ENCODE assay signal across 13 mouse cellular contexts in the genomic region with DNA sequence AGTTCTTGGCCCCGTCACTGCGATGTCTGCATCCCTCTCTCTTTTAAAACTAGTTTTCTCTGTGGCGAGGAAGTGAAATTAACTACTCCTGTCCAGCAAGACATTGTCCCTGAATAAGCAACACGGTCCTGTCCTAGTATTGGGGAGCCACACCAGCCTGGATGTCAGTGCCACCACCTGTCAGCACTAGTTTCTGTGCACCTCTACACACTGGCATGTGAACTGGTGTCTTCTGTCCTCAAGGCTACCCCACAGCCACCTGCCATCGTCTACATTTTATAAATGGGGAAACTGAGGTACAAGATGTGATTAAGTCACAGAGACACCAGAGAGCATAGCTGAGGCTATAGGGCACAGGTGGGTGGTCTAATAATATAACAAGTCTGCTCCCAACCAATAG.
DNase-seq lines count a peak whose midpoint lies in the region; ATAC-seq and TF ChIP-seq lines count a peak whose summit lies in the region.
"Had no signal": no experiment of that assay in that cellular context is flagged by ENCODE, and none has a peak within 500 bp of the region (broad histone marks: within the 10 kb centered on the region; RNA-seq: fewer than 3 reads in every experiment).

No protein-coding gene starts in this region.

- intact Hi-C loops in heart, postnatal 25 days (cut with DNase I), result no loop called here

- WGBS in heart, embryonic 13.5 days, result 71% methylated on average over 5 of the region's 5 CpGs
- WGBS in midbrain, embryonic 10.5 days, result 91% methylated on average over 5 of the region's 5 CpGs
- WGBS in midbrain, postnatal 0 days, result 95% methylated on average over 5 of the region's 5 CpGs
- WGBS in hindbrain, postnatal 0 days, result 84% methylated on average over 5 of the region's 5 CpGs
- 91% methylated on average over 5 of the region's 5 CpGs for WGBS in midbrain, embryonic 13.5 days

- H3K27ac ChIP-seq in heart, embryonic 13.5 days (replicated peaks), result peak overlapping the region; percentile 74
- peak overlapping the region; percentile 89 for H3K27ac ChIP-seq in midbrain, embryonic 10.5 days (replicated peaks)
- H3K27ac ChIP-seq in midbrain, postnatal 0 days (ENCODE audit: low read depth, low read length), result no peak overlapping the region
- 0 out of 2 replicates have a peak overlapping the region, but pooled peaks have one; percentile 54 for H3K27ac ChIP-seq in hindbrain, postnatal 0 days
- peak overlapping the region; percentile 77; the same call in 1 of the 2 replicates for H3K27ac ChIP-seq in midbrain, embryonic 13.5 days

- no peak for TF ChIP-seq CTCF in midbrain, postnatal 0 days (IDR thresholded peaks at IDR 0.05)
- no peak for TF ChIP-seq CTCF in hindbrain, postnatal 0 days (IDR thresholded peaks at IDR 0.05; ENCODE audit: low read depth)

- ATAC-seq in heart, embryonic 13.5 days (ENCODE audit: extremely low read depth, insufficient number of reproducible peaks, low FRiP score, low TSS enrichment), result no peak
- no peak for ATAC-seq in midbrain, postnatal 0 days (ENCODE audit: low FRiP score)
- ATAC-seq in hindbrain, postnatal 0 days, result no peak
- ATAC-seq in midbrain, embryonic 13.5 days, result no peak
- ATAC-seq: activated CD4-positive, CD25-positive, alpha-beta regulatory T cell, adult 4 months had no signal

- H3K9ac ChIP-seq in heart, embryonic 13.5 days, result peak overlapping the region; percentile 56
- H3K9ac ChIP-seq in midbrain, postnatal 0 days (replicated peaks; ENCODE audit: low read length, poor library complexity, severe bottlenecking), result no peak overlapping the region
- H3K9ac ChIP-seq in hindbrain, postnatal 0 days (replicated peaks; ENCODE audit: low read length), result no peak overlapping the region
- no peak overlapping the region for H3K9ac ChIP-seq in midbrain, embryonic 13.5 days (replicated peaks)
- H3K9ac ChIP-seq: limb, embryonic 15.5 days had no signal

- H3K4me1 ChIP-seq in heart, embryonic 13.5 days, result peaks cover 98% of the 10 kb centered on the region
- peaks cover 88% of the 10 kb centered on the region for H3K4me1 ChIP-seq in midbrain, embryonic 10.5 days
- H3K4me1 ChIP-seq in midbrain, postnatal 0 days (ENCODE audit: insufficient read depth, low read length), result peaks cover 17% of the 10 kb centered on the region; the same call in 1 of the 2 replicates
- H3K4me1 ChIP-seq in hindbrain, postnatal 0 days (ENCODE audit: insufficient read depth, low read length), result peaks cover 59% of the 10 kb centered on the region
- H3K4me1 ChIP-seq in midbrain, embryonic 13.5 days (replicated peaks), result peaks cover 81% of the 10 kb centered on the region

- no peaks in the 10 kb centered on the region for H3K27me3 ChIP-seq in heart, embryonic 13.5 days (replicated peaks)
- no peaks in the 10 kb centered on the region for H3K27me3 ChIP-seq in midbrain, embryonic 10.5 days (ENCODE audit: low read depth, poor library complexity, severe bottlenecking)
- no peaks in the 10 kb centered on the region for H3K27me3 ChIP-seq in midbrain, postnatal 0 days (ENCODE audit: insufficient read depth, low read length)
- no peaks in the 10 kb centered on the region for H3K27me3 ChIP-seq in hindbrain, postnatal 0 days (ENCODE audit: insufficient read depth, low read length)
- no peaks in the 10 kb centered on the region for H3K27me3 ChIP-seq in midbrain, embryonic 13.5 days
- H3K27me3 ChIP-seq: limb, embryonic 15.5 days had no signal

- H3K4me3 ChIP-seq in heart, embryonic 13.5 days, result no peak overlapping the region
- no peak overlapping the region for H3K4me3 ChIP-seq in midbrain, embryonic 10.5 days
- H3K4me3 ChIP-seq in midbrain, postnatal 0 days (ENCODE audit: low read depth, low read length), result no peak overlapping the region
- H3K4me3 ChIP-seq in hindbrain, postnatal 0 days (ENCODE audit: low read length), result no peak overlapping the region
- no peak overlapping the region for H3K4me3 ChIP-seq in midbrain, embryonic 13.5 days (replicated peaks)
- H3K4me3 ChIP-seq: limb, embryonic 15.5 days had no signal

- H3K36me3 ChIP-seq in heart, embryonic 13.5 days, result no peaks in the 10 kb centered on the region
- no peaks in the 10 kb centered on the region for H3K36me3 ChIP-seq in midbrain, embryonic 10.5 days
- H3K36me3 ChIP-seq in midbrain, postnatal 0 days (ENCODE audit: insufficient read depth, low read length), result no peaks in the 10 kb centered on the region
- H3K36me3 ChIP-seq in hindbrain, postnatal 0 days (ENCODE audit: insufficient read depth, low read length), result no peaks in the 10 kb centered on the region
- H3K36me3 ChIP-seq in midbrain, embryonic 13.5 days, result no peaks in the 10 kb centered on the region

- H3K9me3 ChIP-seq in heart, embryonic 13.5 days, result no peaks in the 10 kb centered on the region
- H3K9me3 ChIP-seq in midbrain, embryonic 10.5 days (replicated peaks), result no peaks in the 10 kb centered on the region
- H3K9me3 ChIP-seq in midbrain, postnatal 0 days (ENCODE audit: low read length), result no peaks in the 10 kb centered on the region
- no peaks in the 10 kb centered on the region for H3K9me3 ChIP-seq in hindbrain, postnatal 0 days (ENCODE audit: low read length)
- H3K9me3 ChIP-seq in midbrain, embryonic 13.5 days, result no peaks in the 10 kb centered on the region
- H3K9me3 ChIP-seq: limb, embryonic 15.5 days had no signal

- peak overlapping the region; percentile 41; the same call in 1 of the 2 replicates for H3K4me2 ChIP-seq in heart, embryonic 13.5 days
- H3K4me2 ChIP-seq in midbrain, postnatal 0 days (ENCODE audit: low read depth, low read length, poor library complexity, severe bottlenecking), result no peak overlapping the region
- no peak overlapping the region for H3K4me2 ChIP-seq in hindbrain, postnatal 0 days (ENCODE audit: low read depth, low read length)
- H3K4me2 ChIP-seq in midbrain, embryonic 13.5 days (replicated peaks), result no peak overlapping the region

- DNase-seq in heart, postnatal 25 days (ENCODE audit: low spot score), result no peak
- DNase-seq in midbrain, embryonic 10.5 days (ENCODE audit: low spot score), result no peak
- DNase-seq in midbrain, postnatal 0 days (ENCODE audit: low spot score), result no peak
- DNase-seq in hindbrain, postnatal 0 days (ENCODE audit: low spot score), result no peak
- no peak for DNase-seq in embryo, embryonic 9.5 days (ENCODE audit: extremely low spot score)
- DNase-seq: gastrocnemius, postnatal 36 days; kidney, adult 18-20 months; kidney, postnatal 36 days; thymus, adult 2 months had no signal
